Mouse (Mus musculus) liver, embryonic 14.5 days (tissue): Measurements from ENCODE around the gene Rrn3. TPM values are rescaled to one million over a fixed set of nuclear protein-coding genes. Genes with fewer than 3 reads are reported as not detected.
"Not testable (repeated sequence)": the region's sequence is repeated elsewhere in the genome, so short reads cannot be mapped to it uniquely, and the experiment has no call there.

Experiments used
- ATAC-seq: fragments of 200-750 bp; cut with Nextera tagmentation; 2 replicates; pipeline ENCODE4 v1.8.0; 2017; ENCODE audit warnings: moderate number of reproducible peaks, mild to moderate bottlenecking, moderate library complexity; ENCODE audit not compliant: insufficient read depth
- DNase-seq, 3 experiments: peaks; one replicate each; pipeline ENCODE4 v3.0.0-alpha.2; 2012 to 2013; ENCODE audit warnings: low read depth in 3 of 3, low spot score in 3 of 3
- H3K27ac ChIP-seq: fragments of 300-500 bp; sonication (generic); 2 replicates; pipeline ENCODE4 v1.5.1; 2014; ENCODE audit warnings: moderate library complexity, mild to moderate bottlenecking, control low read depth, inconsistent platforms
- H3K27me3 ChIP-seq: fragments of 300-500 bp; sonication (generic); 2 replicates; pipeline ENCODE4 v1.6.1; 2014; ENCODE audit warnings: mild to moderate bottlenecking, low read length, moderate library complexity; ENCODE audit not compliant: control insufficient read depth, insufficient read depth
- H3K36me3 ChIP-seq: fragments of 300-500 bp; sonication (generic); replicated peaks from 2 replicates; pipeline ENCODE4 v1.6.1; 2014; ENCODE audit warnings: low read depth; ENCODE audit not compliant: control insufficient read depth, insufficient read depth
- H3K4me1 ChIP-seq, 2 experiments: fragments of 200-500 bp in 1 of 2; fragments of 300-500 bp in 1 of 2; sonication (generic) in 1 of 2; replicated peaks; 2 replicates each; pipeline ENCODE4 v1.6.1; 2012 to 2014; ENCODE audit warnings: antibody characterized with exemption in 1 of 2, inconsistent platforms in 1 of 2, low read length in 1 of 2; ENCODE audit not compliant: control insufficient read depth in 2 of 2, insufficient read depth in 2 of 2
- H3K4me2 ChIP-seq: fragments of 300-500 bp; sonication (generic); 2 replicates; pipeline ENCODE4 v1.6.1; 2014; ENCODE audit warnings: low read depth, mild to moderate bottlenecking, control low read depth, moderate library complexity
- H3K4me3 ChIP-seq, 2 experiments: fragments of 200-500 bp in 1 of 2; fragments of 300-500 bp in 1 of 2; sonication (generic) in 1 of 2; 2 replicates each; pipeline ENCODE4 v1.5.1; 2012 to 2014; ENCODE audit warnings: low read depth in 2 of 2, low read length in 2 of 2, mild to moderate bottlenecking in 2 of 2, control low read depth in 1 of 2, inconsistent platforms in 1 of 2, moderate library complexity in 1 of 2; ENCODE audit not compliant: insufficient read depth in 1 of 2
- H3K9ac ChIP-seq: fragments of 300-500 bp; sonication (generic); replicated peaks from 2 replicates; pipeline ENCODE4 v1.6.1; 2014; ENCODE audit warnings: mild to moderate bottlenecking, control low read depth, moderate library complexity
- H3K9me3 ChIP-seq: fragments of 300-500 bp; sonication (generic); 2 replicates; pipeline ENCODE4 v1.6.1; 2016; ENCODE audit warnings: low read length, mixed read lengths; ENCODE audit not compliant: control insufficient read depth
- CTCF ChIP-seq: IDR thresholded peaks from 2 replicates; pipeline ENCODE4 v1.5.1; 2016; ENCODE audit warnings: antibody characterized with exemption, low read depth, control low read depth
- EP300 ChIP-seq: IDR thresholded peaks from 2 replicates; pipeline ENCODE4 v1.6.1; 2016; ENCODE audit warnings: antibody characterized with exemption, low read depth
- WGBS: fragments of 180-500 bp; shearing (Covaris S2); extraction: QIAGEN DNeasy Blood & Tissue Kit; methylation state at CpG from one replicate; pipeline ENCODE4 v1.1.7; 2014; ENCODE audit not compliant: insufficient replicate concordance; 5-methylcytosine and 5-hydroxymethylcytosine counted together
- polyA plus RNA-seq, 2 experiments: library from polyadenylated mRNA; depleted of rRNA in 1 of 2; stranded (reverse) in 1 of 2; unstranded in 1 of 2; fragments of >200 nt; fragmentation: Nextera tagmentation in 1 of 2; extraction: Ambion mirVana in 1 of 2; gene quantifications; 2 replicates each; pipeline versions ENCODE4 v1.2.1 to v1.2.3; 2012 to 2014

The Rrn3 gene
- polyA plus RNA-seq, 2 experiments, result 7.2 to 15.3 TPM

DNA sequence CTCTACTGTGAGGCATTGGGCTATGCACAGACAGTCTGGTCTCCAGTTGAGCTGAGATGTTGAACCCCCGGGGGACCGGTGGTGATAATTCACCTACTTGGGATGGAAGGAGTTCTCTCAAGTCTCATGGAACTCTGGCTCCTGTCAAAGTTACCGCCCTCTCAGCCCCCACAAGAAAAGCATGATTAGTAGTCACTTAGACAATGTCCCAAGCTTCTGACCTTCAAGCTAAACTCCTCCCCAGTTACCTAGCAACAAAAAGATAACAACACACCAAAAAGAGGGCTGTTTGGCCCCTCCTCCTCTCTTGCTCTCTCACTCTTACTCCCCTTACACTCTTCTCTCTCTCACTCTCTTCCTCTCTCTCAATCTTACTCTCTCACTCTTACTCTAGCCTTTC lies 16.0 kb upstream of the Rrn3 start:
- DNase-seq (no peak), ATAC-seq (no peak)
- no peak overlapping the region for H3K9ac ChIP-seq
- no peaks in the 10 kb centered on the region for H3K36me3 ChIP-seq
- H3K27ac ChIP-seq, result no peak overlapping the region
- no peak for TF ChIP-seq EP300
- no peak for TF ChIP-seq CTCF
- WGBS, result 60% methylated on average over 3 of the region's 3 CpGs
- no peaks in the 10 kb centered on the region for H3K9me3 ChIP-seq
- H3K4me3 ChIP-seq, result no peak overlapping the region
- no peak overlapping the region for H3K4me2 ChIP-seq
- no peaks in the 10 kb centered on the region for H3K27me3 ChIP-seq
- H3K4me1 ChIP-seq, result no peaks in the 10 kb centered on the region

GRCm38 (mm10) chr16:13766367-13766766 lies 14.1 kb upstream of the Rrn3 start:
- no peak for TF ChIP-seq EP300
- no peak for TF ChIP-seq CTCF
- DNase-seq (no peak), ATAC-seq (no peak)
- Histone ChIP-seq H3K4me2 (no peak overlapping the region), H3K9ac (no peak overlapping the region), H3K4me3 (no peak overlapping the region), H3K36me3 (no peaks in the 10 kb centered on the region), H3K27me3 (no peaks in the 10 kb centered on the region), H3K27ac (no peak overlapping the region), H3K4me1 (no peaks in the 10 kb centered on the region), H3K9me3 (no peaks in the 10 kb centered on the region)

- not testable (repeated sequence) for H3K27ac ChIP-seq, H3K4me2 ChIP-seq, H3K27me3 ChIP-seq, H3K9ac ChIP-seq, H3K9me3 ChIP-seq, H3K4me1 ChIP-seq, H3K36me3 ChIP-seq, H3K4me3 ChIP-seq, DNase-seq, ATAC-seq
- 56% methylated on average over 4 of the region's 4 CpGs for WGBS
These were observed 8.9 kb upstream of the Rrn3 start for GRCm38 (mm10) chr16:13771603-13772002.

DNA sequence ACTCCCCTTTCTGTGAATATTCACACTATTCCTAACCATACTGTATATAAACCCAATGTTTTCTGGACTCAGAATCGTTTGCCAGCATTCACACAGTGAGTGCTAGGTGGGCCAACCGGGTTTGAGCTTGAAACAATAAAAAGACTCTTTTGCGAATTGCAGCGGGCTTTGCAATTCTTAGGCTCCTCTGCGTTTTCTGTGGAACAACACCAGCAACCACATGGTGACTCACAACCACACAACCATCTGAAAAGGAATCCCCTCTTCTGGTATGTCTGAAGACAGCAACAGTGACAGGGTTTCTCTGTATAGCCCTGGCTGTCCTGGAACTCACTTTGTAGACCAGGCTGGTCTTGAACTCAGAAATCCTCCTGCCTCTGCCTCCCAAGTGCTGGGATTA lies 8.5 kb upstream of the Rrn3 start:
- not testable (repeated sequence) for ATAC-seq, H3K4me3 ChIP-seq, DNase-seq, H3K9me3 ChIP-seq, H3K4me1 ChIP-seq, H3K27ac ChIP-seq, H3K9ac ChIP-seq, H3K36me3 ChIP-seq, H3K27me3 ChIP-seq, H3K4me2 ChIP-seq
- WGBS, result 63% methylated on average over 5 of the region's 5 CpGs

DNA sequence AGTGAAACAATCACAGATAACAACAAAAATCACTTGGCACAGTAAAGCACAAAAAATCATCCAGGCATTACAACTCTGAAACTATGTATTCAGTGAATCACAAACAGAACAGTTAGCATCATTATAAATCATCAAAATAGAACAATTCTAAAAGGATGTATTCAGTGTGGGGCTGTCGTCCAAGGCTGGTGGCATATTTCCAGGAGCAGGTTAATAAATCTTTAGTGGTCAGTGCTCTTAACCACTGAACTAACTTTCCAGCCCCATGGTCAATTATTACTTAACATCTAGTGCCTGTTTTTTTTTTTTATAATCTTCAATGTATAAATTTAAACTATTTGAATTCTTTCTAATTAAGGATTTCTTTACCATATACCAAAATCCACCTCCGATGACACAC lies 6.5 kb upstream of the Rrn3 start:
- not testable (repeated sequence) for H3K4me3 ChIP-seq, DNase-seq, H3K36me3 ChIP-seq, H3K9ac ChIP-seq, H3K27ac ChIP-seq, ATAC-seq, H3K27me3 ChIP-seq, H3K9me3 ChIP-seq, H3K4me1 ChIP-seq, H3K4me2 ChIP-seq
- 58% methylated on average over 2 of the region's 2 CpGs for WGBS

GRCm38 (mm10) chr16:13774651-13775050 lies 5.9 kb upstream of the Rrn3 start:
- H3K4me1 ChIP-seq, H3K4me2 ChIP-seq, H3K9me3 ChIP-seq, ATAC-seq, H3K36me3 ChIP-seq, H3K9ac ChIP-seq, H3K27ac ChIP-seq, H3K27me3 ChIP-seq, DNase-seq, H3K4me3 ChIP-seq: not testable (repeated sequence)
- WGBS, result 65% methylated on average over 3 of the region's 3 CpGs
